Mouse (Mus musculus): ENCODE results near the gene Fes. TPM values are rescaled to one million over a fixed set of nuclear protein-coding genes. Genes with fewer than 3 reads are reported as not detected.
"Not testable (repeated sequence)": the region's sequence is repeated elsewhere in the genome, so short reads cannot be mapped to it uniquely, and the experiment has no call there.

Gene Fes
- polyA plus RNA-seq, 1 experiment from 2014 or later = 9.2 TPM

DNA sequence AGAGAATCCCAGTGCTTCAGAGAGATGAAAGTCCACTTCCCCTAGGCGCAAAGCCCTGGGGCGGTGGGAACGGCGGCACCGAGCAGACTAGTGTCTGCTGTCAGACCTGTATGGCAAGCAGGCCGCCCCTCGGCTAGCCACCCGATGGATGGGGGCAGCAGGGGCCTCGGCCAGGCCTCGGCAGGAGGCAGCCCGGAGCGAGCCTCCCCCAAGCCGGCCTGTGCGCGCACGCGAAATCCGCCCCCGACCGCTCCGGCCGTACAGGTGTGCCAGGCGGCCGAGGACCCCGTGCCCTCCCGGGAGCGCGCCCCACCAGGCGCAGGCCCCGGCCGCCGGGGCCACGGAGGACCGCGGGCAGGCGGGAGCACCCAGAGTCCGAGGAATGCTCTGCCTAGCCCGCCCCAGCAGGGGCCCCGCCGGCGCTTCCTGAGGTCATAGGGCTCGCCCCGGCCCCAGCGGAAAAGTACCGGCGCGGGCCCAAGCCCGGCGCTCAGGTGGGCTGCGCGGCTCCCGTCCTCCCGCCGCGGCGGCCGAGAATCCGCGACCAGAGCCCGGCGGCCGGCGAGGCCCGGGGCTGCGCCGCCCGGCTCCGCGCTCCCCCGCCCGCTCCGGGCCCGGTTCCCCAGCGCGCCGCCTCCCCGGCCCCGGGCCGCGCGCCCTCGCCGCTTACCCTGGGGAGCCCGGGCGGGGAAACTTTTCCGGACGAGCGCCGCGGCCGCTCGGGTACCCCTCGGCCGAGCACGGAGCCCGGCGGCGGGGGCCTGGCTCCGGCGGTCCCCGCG lies 14.3 kb upstream of the Fes start:
- H3K27ac ChIP-seq = peak overlapping the region; percentile 91

DNA sequence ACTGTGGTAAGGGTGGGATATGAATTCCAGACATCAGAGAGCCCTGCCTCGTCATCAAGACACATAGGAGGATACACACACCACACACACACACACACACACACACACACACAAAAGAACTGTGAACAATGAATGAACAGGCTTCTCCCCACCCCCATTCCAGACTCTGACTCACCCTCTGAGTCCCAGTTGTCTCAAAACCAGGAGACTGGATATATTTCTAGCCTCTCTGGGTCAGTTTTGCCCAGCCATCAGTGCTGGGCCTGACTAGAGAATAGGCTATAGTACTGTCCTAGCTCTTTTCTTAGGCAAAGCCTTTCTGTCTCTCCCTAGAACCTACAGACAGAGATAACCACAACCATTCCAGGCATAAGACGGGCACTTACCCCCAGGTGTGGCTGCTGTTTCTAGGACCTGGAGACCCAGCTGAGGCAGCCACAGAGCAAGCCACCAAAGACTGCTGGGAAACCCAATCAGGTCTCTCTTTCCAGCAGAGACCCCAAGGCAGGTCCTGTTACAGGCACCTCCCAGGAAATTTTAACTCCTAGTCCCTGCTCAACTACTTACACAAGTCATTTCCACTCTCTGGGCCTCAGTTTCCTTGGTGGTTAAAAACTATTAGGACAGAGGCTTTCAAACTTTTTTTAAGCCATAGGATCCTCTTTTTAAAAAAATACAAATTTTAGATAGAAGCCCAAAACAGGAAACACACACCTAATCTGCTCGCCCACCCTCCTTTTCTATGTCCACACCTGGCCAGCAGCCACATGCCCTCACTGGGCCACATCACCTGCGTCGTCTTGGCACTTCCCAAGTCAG lies 13.5 kb upstream of the Fes start:
- H3K27ac ChIP-seq = peak overlapping the region; percentile 91
- DNase-seq (ENCODE audit: extremely low spot score, low spot score) = no peak
- H3K4me3 ChIP-seq = peak overlapping the region; percentile 96
- WGBS = 20% methylated on average over 5 of the region's 5 CpGs
- H3K4me1 ChIP-seq = peaks cover 46% of the 10 kb centered on the region
- H3K9me3 ChIP-seq = no peaks in the 10 kb centered on the region
- H3K36me3 ChIP-seq (replicated peaks) = peaks cover 20% of the 10 kb centered on the region
- peaks cover 28% of the 10 kb centered on the region for H3K27me3 ChIP-seq (ENCODE audit: poor library complexity, severe bottlenecking)

More for the DNA sequence above, 14.3 kb upstream of the Fes start:
- peak; percentile 52 for DNase-seq (ENCODE audit: extremely low spot score, low spot score)
- Histone ChIP-seq H3K4me1 (peaks cover 46% of the 10 kb centered on the region), H3K27me3 (ENCODE audit: poor library complexity, severe bottlenecking) (peaks cover 31% of the 10 kb centered on the region), H3K36me3 (replicated peaks) (peaks cover 12% of the 10 kb centered on the region), H3K9me3 (no peaks in the 10 kb centered on the region), H3K4me3 (peak overlapping the region; percentile 96)
- WGBS = 1% methylated on average over 99 of the region's 102 CpGs

DNA sequence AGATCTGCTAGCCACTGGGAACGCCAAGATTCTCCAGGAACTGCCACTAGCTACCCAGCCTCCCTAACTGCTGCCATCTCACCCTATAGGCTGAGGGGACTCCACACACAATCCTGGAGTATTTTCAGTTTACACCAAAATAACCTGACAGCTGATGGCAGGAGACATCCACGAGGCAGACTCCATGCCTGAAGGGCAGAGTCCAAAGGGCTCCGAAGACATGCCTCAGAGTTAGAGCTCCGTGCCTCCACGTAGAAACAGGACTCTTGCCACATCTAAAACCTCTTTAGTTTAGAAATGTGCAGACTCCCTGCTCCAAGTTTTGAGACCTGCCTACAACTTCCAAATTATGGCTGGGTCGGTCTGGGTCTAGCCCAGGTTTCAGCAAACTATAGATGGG lies 12.8 kb upstream of the Fes start:
- no peaks in the 10 kb centered on the region for H3K9me3 ChIP-seq
- H3K4me3 ChIP-seq = peak overlapping the region; percentile 96; the same call in 1 of the 2 replicates
- peaks cover 25% of the 10 kb centered on the region for H3K36me3 ChIP-seq (replicated peaks)
- WGBS = 81% methylated on average over 6 of the region's 6 CpGs
- 0 out of 2 replicates have a peak overlapping the region, but pooled peaks have one; percentile 8 for H3K27ac ChIP-seq
- H3K27me3 ChIP-seq (ENCODE audit: poor library complexity, severe bottlenecking) = peaks cover 25% of the 10 kb centered on the region
- DNase-seq (ENCODE audit: extremely low spot score, low spot score) = no peak
- peaks cover 46% of the 10 kb centered on the region for H3K4me1 ChIP-seq

DNA sequence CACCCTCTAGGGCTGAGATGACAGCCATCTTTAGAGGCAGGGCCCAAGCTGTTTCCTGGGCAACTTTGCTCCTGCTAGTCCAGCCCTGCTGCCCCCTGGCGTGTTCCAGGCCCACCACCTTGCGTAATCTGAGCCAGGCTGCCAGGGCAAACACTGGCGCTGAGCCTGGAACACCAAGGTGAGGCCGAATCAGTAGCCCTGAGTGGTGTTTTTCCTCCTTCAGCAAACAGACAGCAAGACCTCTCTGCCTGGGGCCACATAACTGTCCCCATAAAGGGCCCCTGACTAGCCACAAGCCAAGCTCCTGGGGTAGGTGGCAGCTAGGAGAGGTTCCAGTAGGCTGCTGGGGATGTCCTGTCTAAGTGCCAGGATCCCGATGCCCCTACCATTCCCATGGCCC lies 12.4 kb upstream of the Fes start:
- no peak overlapping the region for H3K4me3 ChIP-seq
- no peaks in the 10 kb centered on the region for H3K9me3 ChIP-seq
- peaks cover 30% of the 10 kb centered on the region for H3K36me3 ChIP-seq (replicated peaks)
- peaks cover 46% of the 10 kb centered on the region for H3K4me1 ChIP-seq
- WGBS = 55% methylated on average over 5 of the region's 5 CpGs
- 0 out of 2 replicates have a peak overlapping the region, but pooled peaks have one; percentile 8 for H3K27ac ChIP-seq
- no peak for DNase-seq (ENCODE audit: extremely low spot score, low spot score)
- H3K27me3 ChIP-seq (ENCODE audit: poor library complexity, severe bottlenecking) = peaks cover 20% of the 10 kb centered on the region

DNA sequence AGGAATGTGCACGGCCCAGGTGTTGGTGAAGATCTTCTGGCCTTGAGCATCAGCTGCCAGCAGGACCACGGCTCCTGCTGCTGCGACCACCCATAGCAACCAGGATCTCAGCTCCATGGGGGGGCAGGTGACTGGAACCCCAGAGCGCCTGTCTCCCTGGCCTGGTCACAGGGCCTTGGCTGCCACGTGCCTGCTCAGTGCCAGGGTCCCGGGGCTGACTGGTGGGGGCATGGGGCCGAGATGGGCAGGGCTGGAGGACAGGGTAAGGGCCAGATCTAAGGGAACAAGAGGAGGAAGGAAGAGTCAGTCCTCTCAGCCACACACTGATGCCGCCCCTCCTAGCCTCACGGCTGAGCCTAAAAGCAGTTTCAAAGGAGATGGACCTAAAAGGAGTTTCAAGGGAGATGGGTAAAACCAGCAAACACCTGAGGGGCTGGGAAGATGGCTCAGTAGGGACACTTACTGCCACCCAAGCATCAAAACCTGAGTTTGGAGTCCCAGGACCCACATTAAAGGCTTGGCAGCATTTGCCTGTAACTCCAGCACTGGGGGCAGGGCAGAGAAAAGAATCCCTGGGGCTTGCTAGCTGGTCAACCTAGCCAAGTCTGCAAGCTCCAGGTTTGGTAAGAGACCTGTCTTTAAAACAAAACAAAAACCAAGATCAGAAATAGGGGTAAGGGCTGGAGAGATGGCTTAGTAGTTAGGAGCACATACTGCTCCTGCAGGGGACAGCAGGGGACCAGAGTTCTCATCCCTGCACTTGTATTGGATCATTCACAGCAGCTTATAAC lies 11.1 kb upstream of the Fes start:
- no peak overlapping the region for H3K27ac ChIP-seq
- H3K36me3 ChIP-seq (replicated peaks) = peaks cover 38% of the 10 kb centered on the region
- no peaks in the 10 kb centered on the region for H3K9me3 ChIP-seq
- WGBS = 70% methylated on average over 9 of the region's 9 CpGs
- H3K4me1 ChIP-seq = peaks cover 46% of the 10 kb centered on the region
- no peak overlapping the region for H3K4me3 ChIP-seq
- no peak for DNase-seq (ENCODE audit: extremely low spot score, low spot score)
- peaks cover 7% of the 10 kb centered on the region for H3K27me3 ChIP-seq (ENCODE audit: poor library complexity, severe bottlenecking)

DNA sequence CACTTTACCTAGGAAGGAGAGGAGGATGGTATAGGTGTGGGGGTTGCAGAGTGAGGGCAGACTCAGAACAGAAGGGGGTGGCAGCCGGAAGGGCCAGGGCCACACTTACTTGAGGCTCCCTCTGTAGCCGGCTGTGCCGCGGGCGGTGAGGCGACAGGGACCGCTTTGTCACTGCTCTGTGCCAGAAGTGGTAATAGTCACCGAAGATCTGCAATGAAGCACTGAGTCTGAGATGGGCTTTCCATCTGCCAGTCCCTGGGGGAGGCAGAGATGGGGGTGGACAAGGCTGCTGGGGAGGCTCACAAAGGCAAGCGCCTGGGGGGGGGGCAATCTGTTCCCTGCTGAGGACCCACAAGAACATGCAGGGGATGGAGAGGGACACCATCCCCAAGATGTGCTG lies 10.2 kb upstream of the Fes start:
- Histone ChIP-seq H3K9me3 (no peaks in the 10 kb centered on the region), H3K4me1 (peaks cover 41% of the 10 kb centered on the region), H3K27ac (no peak overlapping the region), H3K36me3 (replicated peaks) (peaks cover 46% of the 10 kb centered on the region), H3K27me3 (ENCODE audit: poor library complexity, severe bottlenecking) (no peaks in the 10 kb centered on the region), H3K4me3 (no peak overlapping the region)
- WGBS = 90% methylated on average over 9 of the region's 9 CpGs
- no peak for DNase-seq (ENCODE audit: extremely low spot score, low spot score)

DNA sequence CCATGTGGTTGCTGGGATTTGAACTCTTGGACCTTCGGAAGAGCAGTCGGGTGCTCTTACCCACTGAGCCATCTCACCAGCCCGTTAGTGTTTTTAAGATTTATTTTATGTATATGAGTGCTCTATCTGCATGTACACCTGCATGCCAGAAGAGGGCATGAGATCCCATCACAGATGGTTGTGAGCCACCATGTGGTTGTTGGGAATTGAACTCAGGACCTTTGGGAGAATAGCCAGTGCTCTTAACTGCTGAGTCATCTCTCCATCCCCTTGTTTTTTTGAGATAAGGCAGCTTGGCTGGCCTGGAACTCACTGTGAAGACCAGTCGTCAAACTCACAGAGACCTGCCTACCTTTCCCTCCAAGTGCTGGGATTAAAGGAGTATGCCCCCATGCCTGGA lies 8.7 kb upstream of the Fes start:
- H3K4me3 ChIP-seq; H3K9me3 ChIP-seq; H3K27me3 ChIP-seq (ENCODE audit: poor library complexity, severe bottlenecking); DNase-seq (ENCODE audit: extremely low spot score, low spot score); H3K27ac ChIP-seq: not testable (repeated sequence)
- WGBS = 95% methylated on average over 4 of the region's 4 CpGs
- peaks cover 62% of the 10 kb centered on the region for H3K36me3 ChIP-seq (replicated peaks)
- H3K4me1 ChIP-seq = peaks cover 32% of the 10 kb centered on the region

DNA sequence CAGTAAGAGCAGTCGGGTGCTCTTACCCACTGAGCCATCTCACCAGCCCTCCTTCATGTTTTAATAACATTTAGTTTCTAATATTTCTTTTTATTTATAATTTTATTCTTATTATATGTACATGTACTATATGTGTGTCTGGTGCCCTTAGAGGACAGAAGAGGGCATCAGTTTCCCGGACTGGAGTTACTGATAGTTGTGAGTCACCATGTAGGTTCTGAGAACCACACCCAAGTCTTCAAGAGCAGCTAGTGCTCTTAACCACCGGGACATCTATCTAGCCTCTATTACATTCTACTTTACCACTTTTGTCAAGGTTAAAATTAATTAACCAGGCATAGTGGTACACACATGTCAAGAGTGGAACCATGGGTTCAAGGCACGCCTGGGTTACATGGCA lies 6.9 kb upstream of the Fes start:
- no peak for DNase-seq (ENCODE audit: extremely low spot score, low spot score)
- Histone ChIP-seq H3K9me3 (no peaks in the 10 kb centered on the region), H3K27ac (no peak overlapping the region), H3K27me3 (ENCODE audit: poor library complexity, severe bottlenecking) (no peaks in the 10 kb centered on the region), H3K36me3 (replicated peaks) (peaks cover 80% of the 10 kb centered on the region), H3K4me3 (no peak overlapping the region), H3K4me1 (peaks cover 17% of the 10 kb centered on the region)
- 94% methylated on average over 4 of the region's 4 CpGs for WGBS

DNA sequence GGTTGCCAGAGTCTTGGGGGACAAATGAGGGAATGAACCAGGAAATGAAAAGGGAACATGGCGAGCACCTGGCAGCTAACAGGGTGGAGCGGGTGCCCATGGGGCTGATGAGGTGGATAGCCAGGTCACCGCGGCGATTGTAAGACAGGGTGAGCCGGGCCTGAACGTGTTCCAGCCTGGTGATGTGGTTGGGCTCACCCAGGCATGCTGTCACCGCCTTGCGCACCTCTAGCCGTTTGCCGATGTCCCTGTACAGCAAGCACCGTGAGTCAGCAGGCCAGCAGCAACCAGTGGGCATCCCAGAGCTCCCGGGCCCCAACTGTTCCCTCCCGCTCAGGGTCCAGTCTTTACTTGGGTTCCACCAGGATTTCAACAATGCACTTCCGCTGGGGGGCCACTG lies 4.4 kb upstream of the Fes start:
- Histone ChIP-seq H3K9me3 (no peaks in the 10 kb centered on the region), H3K4me1 (peaks cover 21% of the 10 kb centered on the region), H3K36me3 (replicated peaks) (peaks cover 68% of the 10 kb centered on the region), H3K27ac (no peak overlapping the region), H3K27me3 (ENCODE audit: poor library complexity, severe bottlenecking) (peaks cover 23% of the 10 kb centered on the region), H3K4me3 (no peak overlapping the region)
- WGBS = 96% methylated on average over 15 of the region's 15 CpGs
- DNase-seq (ENCODE audit: extremely low spot score, low spot score) = no peak

DNA sequence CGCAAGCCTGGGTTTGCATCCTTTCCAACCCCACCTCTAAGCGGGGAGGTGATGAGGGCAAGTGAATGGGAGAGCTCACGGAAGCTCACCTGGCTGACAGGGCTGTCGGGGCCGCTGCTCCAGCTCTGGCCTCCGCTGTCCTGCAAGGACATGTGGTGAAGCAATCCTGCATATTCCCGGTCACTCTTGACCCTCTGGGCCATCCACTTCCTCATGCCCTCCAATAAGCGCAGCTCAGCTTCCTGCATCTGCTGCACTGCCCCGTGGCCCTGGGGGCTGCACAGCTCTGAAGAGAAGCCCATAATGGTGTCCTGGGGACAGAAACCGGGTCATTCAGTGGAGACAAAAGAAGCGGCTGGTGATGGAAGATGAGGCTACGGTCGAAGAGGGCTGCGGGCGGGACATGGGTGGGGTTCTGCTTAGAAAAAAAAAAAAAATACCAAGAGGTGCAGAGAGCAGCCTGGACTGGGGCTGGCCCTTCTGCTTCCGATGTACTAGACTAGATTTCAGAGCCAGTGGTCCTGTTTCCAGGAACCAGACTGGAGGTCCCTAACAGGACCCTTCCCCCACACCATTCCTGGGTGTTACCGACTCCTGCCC lies 613 bp downstream of the Fes start:
- DNase-seq (ENCODE audit: extremely low spot score, low spot score) = peak; percentile 26
- Histone ChIP-seq H3K27me3 (ENCODE audit: poor library complexity, severe bottlenecking) (peaks cover 50% of the 10 kb centered on the region), H3K4me1 (peaks cover 37% of the 10 kb centered on the region), H3K4me3 (peak overlapping the region; percentile 47), H3K36me3 (replicated peaks) (peaks cover 25% of the 10 kb centered on the region), H3K9me3 (no peaks in the 10 kb centered on the region), H3K27ac (peak overlapping the region; percentile 81)
- WGBS = 20% methylated on average over 17 of the region's 17 CpGs

DNA sequence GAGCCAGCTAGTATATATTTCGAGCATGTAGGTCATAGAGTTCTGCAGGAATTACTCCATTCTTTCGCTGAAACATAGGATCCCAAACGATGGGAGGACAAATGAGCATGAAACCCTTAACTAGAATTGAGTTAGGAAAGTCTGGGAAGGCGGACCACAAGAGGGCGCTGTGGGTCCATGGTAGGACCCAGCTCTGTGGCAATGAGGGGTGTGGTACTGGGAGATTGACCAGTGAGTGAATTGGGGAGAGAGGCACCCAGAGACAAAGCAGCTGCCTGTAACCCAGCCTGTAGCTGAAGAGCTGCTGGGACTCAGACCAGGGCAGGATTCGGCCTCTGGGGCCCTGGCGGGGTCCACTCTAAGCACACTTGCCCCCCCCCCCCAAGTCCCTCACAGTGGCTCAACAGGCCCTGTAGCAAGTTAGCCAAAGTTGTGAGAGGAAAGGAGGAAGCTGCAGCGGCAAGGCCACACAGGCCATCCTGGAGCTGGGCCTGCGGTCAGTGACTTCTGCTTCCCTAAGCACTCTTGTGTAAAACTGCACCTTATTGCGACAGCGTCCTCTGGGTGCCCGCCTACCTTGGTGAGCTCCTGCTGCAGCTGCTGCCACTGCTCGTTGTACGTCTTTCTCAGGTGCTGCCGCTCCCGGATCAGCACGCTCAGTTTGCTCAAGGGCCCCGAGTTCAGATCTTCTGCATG lies 1.4 kb downstream of the Fes start:
- 30% methylated on average over 18 of the region's 18 CpGs for WGBS

More for the DNA sequence above, 1.4 kb downstream of the Fes start:
- Histone ChIP-seq H3K4me1 (peaks cover 37% of the 10 kb centered on the region), H3K4me3 (peak overlapping the region; percentile 47), H3K36me3 (replicated peaks) (peaks cover 17% of the 10 kb centered on the region), H3K9me3 (no peaks in the 10 kb centered on the region), H3K27ac (peak overlapping the region; percentile 81), H3K27me3 (ENCODE audit: poor library complexity, severe bottlenecking) (peaks cover 58% of the 10 kb centered on the region)
- DNase-seq (ENCODE audit: extremely low spot score, low spot score) = peak; percentile 92
